Comparison of ENCODE assay signal across 18 mouse cellular contexts in the genomic region with DNA sequence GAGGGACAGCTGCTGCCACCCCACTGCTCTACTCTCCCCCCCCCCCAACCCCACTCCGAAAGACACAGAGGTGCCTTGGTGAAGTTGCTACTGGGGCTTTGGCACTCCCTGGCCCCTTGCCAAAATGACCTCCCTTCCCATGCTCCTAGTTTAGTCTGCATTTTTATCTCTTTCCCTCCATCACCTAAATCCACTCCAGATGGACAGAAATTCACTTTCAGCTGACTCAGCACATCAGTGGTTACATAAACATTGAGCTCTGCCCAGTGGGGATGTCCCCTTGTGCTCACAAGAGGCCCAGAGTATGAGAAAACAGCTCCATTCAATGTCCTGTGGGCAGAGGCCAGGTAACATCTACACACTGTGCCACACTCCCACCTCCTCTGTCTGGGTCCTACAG. TPM values are rescaled to one million over a fixed set of nuclear protein-coding genes. Genes with fewer than 3 reads are reported as not detected.
A peak's percentile ranks its signal among the peaks of the same experiment; 100 is the strongest.
DNase-seq lines count a peak whose midpoint lies in the region; ATAC-seq and TF ChIP-seq lines count a peak whose summit lies in the region.
"Had no signal": no experiment of that assay in that cellular context is flagged by ENCODE, and none has a peak within 500 bp of the region (broad histone marks: within the 10 kb centered on the region; RNA-seq: fewer than 3 reads in every experiment).

No protein-coding gene starts in this region.

- H3K9ac ChIP-seq in heart, adult 2 months (ENCODE audit: low read depth, low read length) = no peak overlapping the region
- H3K9ac ChIP-seq in kidney, embryonic 16.5 days (replicated peaks; ENCODE audit: low read length) = no peak overlapping the region
- H3K9ac ChIP-seq in limb, embryonic 15.5 days = no peak overlapping the region
- H3K9ac ChIP-seq: midbrain, embryonic 15.5 days had no signal

- 60% methylated on average over 1 of the region's 1 CpGs for WGBS in heart, embryonic 10.5 days
- 86% methylated on average over 1 of the region's 1 CpGs for WGBS in heart, adult 2 months
- WGBS in kidney, embryonic 16.5 days = 69% methylated on average over 1 of the region's 1 CpGs
- 36% methylated on average over 1 of the region's 1 CpGs for WGBS in limb, embryonic 15.5 days

- no peaks in the 10 kb centered on the region for H3K79me2 ChIP-seq in heart, adult 2 months (replicated peaks; ENCODE audit: control insufficient read depth, insufficient read depth, low read length)

- H3K4me2 ChIP-seq in kidney, embryonic 16.5 days (replicated peaks; ENCODE audit: low read depth, low read length) = no peak overlapping the region
- no peak overlapping the region for H3K4me2 ChIP-seq in limb, embryonic 15.5 days
- H3K4me2 ChIP-seq: midbrain, embryonic 15.5 days had no signal

- intact Hi-C loops in heart, adult 2 months (cut with DNase I) = no loop called here

- peak overlapping the region; percentile 1; the same call in 1 of the 2 replicates for H3K27ac ChIP-seq in heart, embryonic 10.5 days
- H3K27ac ChIP-seq in heart, adult 2 months = no peak overlapping the region
- no peak overlapping the region for H3K27ac ChIP-seq in kidney, embryonic 16.5 days (ENCODE audit: low read length)
- H3K27ac ChIP-seq in limb, embryonic 15.5 days = peak overlapping the region; percentile 54; the same call in 1 of the 2 replicates
- H3K27ac ChIP-seq: hindbrain, postnatal 0 days; midbrain, embryonic 15.5 days had no signal

- H3K4me1 ChIP-seq in heart, embryonic 10.5 days = peaks cover 52% of the 10 kb centered on the region
- H3K4me1 ChIP-seq in heart, adult 2 months (ENCODE audit: control insufficient read depth, insufficient read depth, low read length) = peaks cover 18% of the 10 kb centered on the region
- peaks cover 29% of the 10 kb centered on the region for H3K4me1 ChIP-seq in kidney, embryonic 16.5 days (ENCODE audit: insufficient read depth, low read length)
- H3K4me1 ChIP-seq in limb, embryonic 15.5 days = peaks cover 96% of the 10 kb centered on the region

- H3K27me3 ChIP-seq in heart, embryonic 10.5 days (ENCODE audit: insufficient read depth, poor library complexity, severe bottlenecking) = no peaks in the 10 kb centered on the region
- no peaks in the 10 kb centered on the region for H3K27me3 ChIP-seq in heart, adult 2 months (ENCODE audit: control insufficient read depth, insufficient read depth, low read length)
- H3K27me3 ChIP-seq in kidney, embryonic 16.5 days (ENCODE audit: insufficient read depth, low read length) = no peaks in the 10 kb centered on the region
- H3K27me3 ChIP-seq in limb, embryonic 15.5 days = no peaks in the 10 kb centered on the region
- H3K27me3 ChIP-seq: midbrain, embryonic 15.5 days had no signal

- no peaks in the 10 kb centered on the region for H3K9me3 ChIP-seq in heart, embryonic 10.5 days
- H3K9me3 ChIP-seq in kidney, embryonic 16.5 days (ENCODE audit: low read length) = no peaks in the 10 kb centered on the region
- no peaks in the 10 kb centered on the region for H3K9me3 ChIP-seq in limb, embryonic 15.5 days
- H3K9me3 ChIP-seq: midbrain, embryonic 15.5 days had no signal

- no peak for TF ChIP-seq EP300 in heart, adult 2 months (IDR thresholded peaks at IDR 0.05; ENCODE audit: insufficient read depth, low read depth, low read length)

- no peak for DNase-seq in heart, embryonic 10.5 days (ENCODE audit: low spot score)
- DNase-seq in heart, adult 2 months = no peak
- DNase-seq in kidney, postnatal 10 days = peak; percentile 43
- peak; percentile 72 for DNase-seq in NIH3T3 (ENCODE audit: low read depth)
- DNase-seq: adrenal gland, postnatal 36 days; cerebellum, adult 9-10 months; kidney, adult 2 months; layer of hippocampus, postnatal 36 days; right cerebral cortex, postnatal 14 days had no signal

- no peak for TF ChIP-seq CTCF in heart, adult 2 months (IDR thresholded peaks at IDR 0.05)

- no peak overlapping the region for H3K4me3 ChIP-seq in heart, embryonic 10.5 days
- no peak overlapping the region for H3K4me3 ChIP-seq in heart, adult 2 months
- no peak overlapping the region for H3K4me3 ChIP-seq in kidney, embryonic 16.5 days (ENCODE audit: low read length)
- no peak overlapping the region for H3K4me3 ChIP-seq in limb, embryonic 15.5 days
- H3K4me3 ChIP-seq: midbrain, embryonic 15.5 days had no signal

- peaks cover 81% of the 10 kb centered on the region for H3K36me3 ChIP-seq in heart, embryonic 10.5 days
- no peaks in the 10 kb centered on the region for H3K36me3 ChIP-seq in heart, adult 2 months (ENCODE audit: control insufficient read depth, insufficient read depth, low read length)
- peaks cover 47% of the 10 kb centered on the region for H3K36me3 ChIP-seq in kidney, embryonic 16.5 days (ENCODE audit: insufficient read depth, low read length)
- H3K36me3 ChIP-seq in limb, embryonic 15.5 days = peaks cover 23% of the 10 kb centered on the region
- H3K36me3 ChIP-seq: midbrain, embryonic 15.5 days had no signal

- TF ChIP-seq POLR2A in heart, adult 2 months (IDR thresholded peaks at IDR 0.05; ENCODE audit: insufficient read depth, low read depth, low read length) = no peak

- no peak for ATAC-seq in kidney, embryonic 16.5 days (ENCODE audit: low FRiP score, low TSS enrichment)
- no peak for ATAC-seq in limb, embryonic 15.5 days (ENCODE audit: insufficient number of reproducible peaks, low FRiP score, low TSS enrichment, low read depth)
- ATAC-seq in megakaryocyte-erythroid progenitor cell, adult 5-6 weeks (replicated peaks; ENCODE audit: low FRiP score, low TSS enrichment, poor library complexity, severe bottlenecking) = no peak
- ATAC-seq: forebrain, embryonic 16.5 days; hindbrain, postnatal 0 days; midbrain, embryonic 15.5 days had no signal

RNA-seq across cellular contexts. Expression of gene Aagab, which starts 52.6 kb away (rescaled TPM):
- polyA plus RNA-seq in heart, embryonic 10.5 days (2016; fragmentation: Nextera tagmentation; extraction: Ambion mirVana) = 27.8 and 28.0 TPM in 2 replicates
- 10 to 100 TPM; 17.0 to 19.2 TPM for total RNA-seq in heart, adult 2 months (2021)
- 6.8 and 10.9 TPM in 2 replicates for polyA plus RNA-seq in heart, adult 2 months (2012; rRNA removed)
- 35.0 and 38.3 TPM in 2 replicates for polyA plus RNA-seq in kidney, embryonic 16.5 days (2015; fragmentation: Nextera tagmentation; extraction: Ambion mirVana)
- polyA plus RNA-seq in limb, embryonic 15.5 days (2015; fragmentation: Nextera tagmentation; extraction: Ambion mirVana) = 25.7 and 30.5 TPM in 2 replicates
- 21.4 and 22.3 TPM in 2 replicates for total RNA-seq in megakaryocyte-erythroid progenitor cell, adult 5-6 weeks (2014; fragmentation: Nextera tagmentation)
- 18.1 and 40.3 TPM in 2 replicates for total RNA-seq in megakaryocyte-erythroid progenitor cell, adult 5-6 weeks (2017)

RNA-seq across cellular contexts. Expression of gene Iqch, which starts 52.8 kb away (rescaled TPM):
- polyA plus RNA-seq in heart, embryonic 10.5 days (2016; fragmentation: Nextera tagmentation; extraction: Ambion mirVana) = 0.11 TPM in 1 of 2 replicates, not detected in the other
- not detected for total RNA-seq in heart, adult 2 months (2021)
- 0.06 TPM in 1 of 2 replicates, not detected in the other for polyA plus RNA-seq in heart, adult 2 months (2012; rRNA removed)
- polyA plus RNA-seq in kidney, embryonic 16.5 days (2015; fragmentation: Nextera tagmentation; extraction: Ambion mirVana) = not detected in 2 replicates
- polyA plus RNA-seq in limb, embryonic 15.5 days (2015; fragmentation: Nextera tagmentation; extraction: Ambion mirVana) = 0.06 and 0.13 TPM in 2 replicates
- total RNA-seq in megakaryocyte-erythroid progenitor cell, adult 5-6 weeks (2014; fragmentation: Nextera tagmentation) = 0.07 TPM in 1 of 2 replicates, not detected in the other
- not detected in 2 replicates for total RNA-seq in megakaryocyte-erythroid progenitor cell, adult 5-6 weeks (2017)
- total RNA-seq: adrenal gland, postnatal 36 days; gastrocnemius, adult 18-20 months; heart, adult 18-20 months had no signal
- polyA plus RNA-seq: liver, embryonic 16.5 days had no signal

Comparison
In these comparisons a context has a peak if more than half of its experiments do, and no peak if none do; other contexts are left out.
1. H3K27ac ChIP-seq: peak in heart, embryonic 10.5 days (single experiment) and limb, embryonic 15.5 days (single experiment); none in heart, adult 2 months (single experiment) and kidney, embryonic 16.5 days (single experiment).
2. DNase-seq: peak in kidney, postnatal 10 days (single experiment) and NIH3T3 (single experiment); none in heart, embryonic 10.5 days (single experiment) and heart, adult 2 months (0 of 2).